Mouse (Mus musculus) lung, postnatal 0 days (tissue): ENCODE measurements around the gene Pga5. TPM values are rescaled to one million over a fixed set of nuclear protein-coding genes. Genes with fewer than 3 reads are reported as not detected.

Experiments
- ATAC-seq: fragments of 200-750 bp; cut with Nextera tagmentation; 2 replicates; pipeline ENCODE4 v1.8.0; 2017; ENCODE audit warnings: moderate library complexity
- DNase-seq: peaks from one replicate; pipeline ENCODE4 v3.0.0-alpha.2; 2016; ENCODE audit warnings: low spot score
- H3K27ac ChIP-seq: fragments of 300-500 bp; sonication (generic); 2 replicates; pipeline ENCODE4 v1.5.1; 2014; ENCODE audit warnings: antibody characterized with exemption, mild to moderate bottlenecking, low read length, mixed read lengths
- H3K27me3 ChIP-seq: fragments of 300-500 bp; sonication (generic); replicated peaks from 2 replicates; pipeline ENCODE4 v1.6.1; 2014; ENCODE audit warnings: low read length, mixed read lengths; ENCODE audit not compliant: insufficient read depth
- H3K36me3 ChIP-seq: fragments of 300-500 bp; sonication (generic); 2 replicates; pipeline ENCODE4 v1.6.1; 2014; ENCODE audit warnings: low read length, mixed read lengths; ENCODE audit not compliant: insufficient read depth
- H3K4me1 ChIP-seq: fragments of 300-500 bp; sonication (generic); 2 replicates; pipeline ENCODE4 v1.6.1; 2014; ENCODE audit warnings: antibody characterized with exemption, low read depth, low read length, mixed read lengths; ENCODE audit not compliant: insufficient read depth
- H3K4me2 ChIP-seq: fragments of 300-500 bp; sonication (generic); replicated peaks from 2 replicates; pipeline ENCODE4 v1.6.1; 2014; ENCODE audit warnings: low read depth, mild to moderate bottlenecking, low read length, moderate library complexity, mixed read lengths
- H3K4me3 ChIP-seq: fragments of 300-500 bp; sonication (generic); 2 replicates; pipeline ENCODE4 v1.5.1; 2014; ENCODE audit warnings: low read depth, low read length
- H3K9ac ChIP-seq: fragments of 300-500 bp; sonication (generic); replicated peaks from 2 replicates; pipeline ENCODE4 v1.6.1; 2014; ENCODE audit warnings: low read depth, mild to moderate bottlenecking
- H3K9me3 ChIP-seq: fragments of 300-500 bp; sonication (generic); 2 replicates; pipeline ENCODE4 v1.6.1; 2016; ENCODE audit warnings: low read length, mixed read lengths
- CTCF ChIP-seq: IDR thresholded peaks from 2 replicates; pipeline ENCODE4 v1.5.1; 2016; ENCODE audit warnings: antibody characterized with exemption, mild to moderate bottlenecking
- EP300 ChIP-seq: IDR thresholded peaks from 2 replicates; pipeline ENCODE4 v1.6.1; 2016; ENCODE audit warnings: antibody characterized with exemption, mild to moderate bottlenecking, control low read depth
- WGBS: fragments of 180-500 bp; shearing (Covaris S2); extraction: QIAGEN DNeasy Blood & Tissue Kit; methylation state at CpG from one replicate; pipeline ENCODE4 v1.1.7; 2014; 5-methylcytosine and 5-hydroxymethylcytosine counted together
- polyA plus RNA-seq: library from polyadenylated mRNA; unstranded; fragments of >200 nt; fragmentation: Nextera tagmentation; extraction: Ambion mirVana; gene quantifications from 2 replicates; pipeline ENCODE4 v1.2.1, GENCODE M21; 2015

The Pga5 gene
- polyA plus RNA-seq, 1 experiment from 2014 or later, result not detected

GRCm38 (mm10) chr19:10698131-10698991, 20.5 kb upstream of the Pga5 start:
- TF ChIP-seq CTCF (no peak), EP300 (no peak)
- Histone ChIP-seq H3K9me3 (no peaks in the 10 kb centered on the region), H3K36me3 (no peaks in the 10 kb centered on the region), H3K27ac (peak overlapping the region; percentile 9), H3K4me1 (peaks cover 33% of the 10 kb centered on the region; the same call in 1 of the 2 replicates), H3K9ac (no peak overlapping the region), H3K27me3 (no peaks in the 10 kb centered on the region), H3K4me2 (no peak overlapping the region; the same call in 1 of the 2 replicates), H3K4me3 (no peak overlapping the region)
- ATAC-seq, result no peak; the same call in 1 of the 2 replicates
- 48% methylated on average over 9 of the region's 9 CpGs for WGBS
- DNase-seq, result peak; percentile 39

GRCm38 (mm10) chr19:10695801-10696200, 17.9 kb upstream of the Pga5 start:
- no peak for ATAC-seq
- WGBS, result 59% methylated on average over 7 of the region's 7 CpGs
- no peak overlapping the region for H3K4me2 ChIP-seq

GRCm38 (mm10) chr19:10693926-10694682, 16.2 kb upstream of the Pga5 start:
- TF ChIP-seq CTCF, result no peak
- no peak for TF ChIP-seq EP300
- 0 out of 2 replicates have a peak overlapping the region, but pooled peaks have one; percentile 44 for H3K27ac ChIP-seq
- ATAC-seq (no peak), DNase-seq (peak; percentile 61)
- no peak overlapping the region for H3K9ac ChIP-seq
- H3K36me3 ChIP-seq, result no peaks in the 10 kb centered on the region
- WGBS, result 71% methylated on average over 10 of the region's 10 CpGs
- H3K27me3 ChIP-seq, result no peaks in the 10 kb centered on the region
- H3K4me1 ChIP-seq, result peaks cover 27% of the 10 kb centered on the region; the same call in 1 of the 2 replicates
- H3K9me3 ChIP-seq, result no peaks in the 10 kb centered on the region
- H3K4me3 ChIP-seq, result no peak overlapping the region
- H3K4me2 ChIP-seq, result no peak overlapping the region

More at GRCm38 (mm10) chr19:10695801-10696200, 17.9 kb upstream of the Pga5 start:
- TF ChIP-seq EP300, result no peak
- no peak for TF ChIP-seq CTCF
- Histone ChIP-seq H3K9me3 (no peaks in the 10 kb centered on the region), H3K4me3 (no peak overlapping the region), H3K27me3 (no peaks in the 10 kb centered on the region), H3K4me1 (peaks cover 37% of the 10 kb centered on the region; the same call in 1 of the 2 replicates), H3K27ac (peak overlapping the region; percentile 49; the same call in 1 of the 2 replicates), H3K36me3 (no peaks in the 10 kb centered on the region), H3K9ac (no peak overlapping the region)
- DNase-seq, result no peak

- Histone ChIP-seq H3K36me3 (no peaks in the 10 kb centered on the region), H3K4me3 (no peak overlapping the region), H3K27me3 (no peaks in the 10 kb centered on the region), H3K9me3 (no peaks in the 10 kb centered on the region), H3K4me1 (peaks cover 15% of the 10 kb centered on the region; the same call in 1 of the 2 replicates), H3K4me2 (no peak overlapping the region), H3K9ac (no peak overlapping the region), H3K27ac (no peak overlapping the region)
- no peak for ATAC-seq
- no peak for TF ChIP-seq EP300
- TF ChIP-seq CTCF, result no peak
- no peak for DNase-seq
- 87% methylated on average over 4 of the region's 4 CpGs for WGBS
Measured at GRCm38 (mm10) chr19:10692361-10692760, 14.5 kb upstream of the Pga5 start.

GRCm38 (mm10) chr19:10691660-10692059, 13.8 kb upstream of the Pga5 start:
- WGBS, result 77% methylated on average over 3 of the region's 3 CpGs
- ATAC-seq (no peak), DNase-seq (no peak)
- Histone ChIP-seq H3K27me3 (no peaks in the 10 kb centered on the region), H3K9ac (no peak overlapping the region), H3K9me3 (no peaks in the 10 kb centered on the region), H3K27ac (0 out of 2 replicates have a peak overlapping the region, but pooled peaks have one; percentile 9), H3K4me1 (peaks cover 12% of the 10 kb centered on the region; the same call in 1 of the 2 replicates), H3K36me3 (no peaks in the 10 kb centered on the region), H3K4me3 (no peak overlapping the region), H3K4me2 (no peak overlapping the region)
- TF ChIP-seq CTCF, result no peak
- TF ChIP-seq EP300, result no peak

DNA sequence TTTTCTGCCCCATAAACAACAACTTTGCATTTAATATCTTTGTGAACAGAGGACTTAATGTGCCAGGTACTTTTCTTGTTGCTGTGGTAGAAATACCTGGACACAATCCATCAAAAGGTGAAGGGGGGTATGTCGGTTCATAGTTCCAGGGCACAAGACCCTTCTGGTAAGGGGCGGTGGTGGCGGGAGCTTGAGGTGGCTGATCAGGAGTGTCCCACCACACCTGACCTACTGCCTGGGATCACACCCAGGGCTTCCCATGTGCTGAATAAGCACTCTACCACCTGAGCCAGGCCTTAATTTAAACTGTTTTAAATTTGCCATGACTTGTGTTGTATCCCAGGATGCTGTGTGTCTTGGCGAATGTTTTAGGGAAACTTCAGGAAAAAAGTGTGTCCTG, 13.2 kb upstream of the Pga5 start:
- no peak for ATAC-seq

More for the DNA sequence above, 13.2 kb upstream of the Pga5 start:
- H3K27me3 ChIP-seq, result no peaks in the 10 kb centered on the region
- no peak for DNase-seq
- H3K4me2 ChIP-seq, result peak overlapping the region; percentile 66; the same call in 1 of the 2 replicates
- no peak overlapping the region for H3K9ac ChIP-seq
- no peaks in the 10 kb centered on the region for H3K36me3 ChIP-seq
- H3K9me3 ChIP-seq, result no peaks in the 10 kb centered on the region
- TF ChIP-seq EP300, result no peak
- TF ChIP-seq CTCF, result no peak
- peak overlapping the region; percentile 98 for H3K27ac ChIP-seq
- WGBS, result 82% methylated on average over 4 of the region's 4 CpGs
- H3K4me3 ChIP-seq, result no peak overlapping the region
- peaks cover 12% of the 10 kb centered on the region; the same call in 1 of the 2 replicates for H3K4me1 ChIP-seq
